Mouse (Mus musculus) cerebral cortex, adult 2 months (tissue): Measurements from ENCODE around the gene C1ql4.

Source experiments
- WGBS: fragments of 180-500 bp; shearing (Covaris S2); methylation state at CpG from one replicate; pipeline ENCODE4 v1.1.7; 2018; 5-methylcytosine and 5-hydroxymethylcytosine counted together

Gene C1ql4

DNA sequence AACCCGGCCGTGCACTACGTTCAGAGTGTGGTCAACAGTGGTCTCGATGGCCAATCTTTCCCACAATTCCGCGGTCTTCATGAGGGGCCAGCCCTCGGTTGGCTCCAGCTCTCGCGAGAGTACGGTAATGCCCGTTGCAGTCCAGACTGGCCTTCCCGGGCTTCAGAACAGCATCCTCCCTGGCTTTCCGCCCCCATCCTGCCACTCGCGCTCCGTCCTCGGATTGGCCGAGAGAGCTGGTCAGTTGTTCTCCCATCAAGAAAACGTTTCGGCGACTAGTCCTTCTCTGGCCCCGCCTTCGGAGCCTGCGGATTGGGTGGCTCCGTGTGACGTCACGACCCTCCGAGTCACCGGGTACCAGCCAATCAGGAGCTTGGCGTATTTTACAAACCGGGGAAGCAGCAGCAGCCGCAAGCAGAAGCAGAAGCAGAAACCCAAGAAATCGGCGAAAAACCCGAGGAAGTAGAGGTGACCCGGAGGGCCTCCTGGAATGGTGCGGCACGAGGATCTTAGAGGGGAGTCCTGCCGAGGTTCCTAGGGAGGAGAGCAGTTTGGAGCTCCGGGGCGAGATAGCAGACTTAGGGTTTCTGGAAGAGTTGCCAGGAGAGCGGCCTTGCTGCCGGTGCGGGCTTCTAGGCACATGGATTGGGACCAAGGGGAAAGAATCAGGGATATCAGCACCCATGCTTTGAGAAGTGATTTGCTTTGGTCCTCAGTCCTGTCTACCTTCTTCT is 12.8 kb downstream of the C1ql4 start:
- under 1% methylated on average over 44 of the region's 44 CpGs for WGBS

DNA sequence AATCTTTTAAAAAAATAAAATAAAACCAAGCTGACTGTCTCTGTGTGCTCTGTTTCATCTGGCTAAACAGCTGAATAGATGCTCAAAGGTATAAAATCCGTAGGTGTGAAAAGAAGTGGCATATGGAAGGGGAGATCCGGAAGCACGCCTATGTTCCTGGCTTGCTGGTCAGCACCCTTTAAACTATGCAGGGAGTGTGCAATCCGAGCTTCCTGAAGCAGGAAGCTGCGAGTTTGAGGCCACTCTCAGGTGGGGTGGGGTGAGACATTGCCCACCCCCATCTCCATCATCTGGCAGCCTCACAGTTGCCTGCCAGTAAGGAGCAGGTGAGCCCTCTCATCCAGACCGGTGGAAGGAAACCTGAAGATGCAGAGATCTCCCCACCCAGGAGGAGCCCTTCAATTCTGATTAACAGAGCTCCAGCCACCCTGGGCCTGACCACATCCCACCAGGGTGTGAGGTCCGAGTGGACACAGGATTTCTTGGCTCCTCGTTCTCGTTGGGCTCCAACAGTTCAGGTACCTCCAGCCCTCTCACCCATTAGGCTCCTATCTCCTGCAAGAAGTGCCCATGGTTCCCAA is 13.5 kb downstream of the C1ql4 start, which contains the start of gene Troap:
Gene Troap, plus strand, starts transcription at position 557 of the 581 bp plus-strand sequence.
- WGBS: 12% methylated on average over 9 of the region's 9 CpGs

DNA sequence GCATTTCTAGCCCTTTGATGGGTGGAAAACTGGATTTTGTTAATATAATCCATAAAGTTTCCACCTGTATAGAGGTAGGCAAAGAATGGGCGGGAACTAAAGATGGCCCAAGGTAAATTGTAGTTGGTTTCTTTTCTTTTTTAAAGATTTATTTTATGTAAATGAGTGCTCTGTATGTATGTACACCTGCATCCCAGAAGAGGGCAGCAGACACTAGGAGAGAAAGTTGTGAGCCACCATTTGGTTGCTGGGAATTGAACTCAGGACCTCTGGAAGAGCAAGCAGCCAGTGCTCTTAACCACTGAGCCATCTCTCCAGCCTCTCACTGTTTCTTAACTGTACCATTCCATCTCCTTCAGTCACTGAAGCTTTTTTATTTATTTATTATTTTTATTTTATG is 15.6 kb downstream of the C1ql4 start:
- WGBS: 85% methylated on average over 1 of the region's 1 CpGs

DNA sequence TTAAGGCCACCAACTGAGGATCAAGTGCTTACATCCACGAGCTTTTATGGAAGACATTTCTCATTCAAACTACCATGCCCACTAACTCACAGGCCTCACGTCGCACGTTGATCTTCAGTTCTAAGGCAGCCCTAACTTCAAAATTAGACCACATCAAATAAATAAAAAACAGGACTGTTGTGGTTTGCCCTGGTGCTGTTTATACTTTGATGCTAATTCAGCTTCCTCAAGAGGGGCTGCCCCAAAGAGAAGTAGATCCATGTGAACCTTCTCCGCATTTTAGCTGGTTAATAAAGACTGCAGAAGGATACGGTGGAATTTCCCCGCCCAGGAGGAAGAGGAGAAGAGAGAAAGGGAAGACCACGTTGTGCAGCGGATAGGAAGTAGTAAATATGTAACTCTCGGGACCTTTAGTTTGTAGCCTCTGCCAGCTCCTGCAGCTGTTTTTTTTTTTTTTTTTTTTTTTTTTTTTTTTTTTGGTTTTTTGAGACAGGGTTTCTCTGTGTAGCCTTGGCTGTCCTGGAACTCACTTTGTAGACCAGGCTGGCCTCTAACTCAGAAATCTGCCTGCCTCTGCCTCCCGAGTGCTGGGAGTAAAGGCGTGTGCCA is 22.0 kb downstream of the C1ql4 start:
- WGBS: 79% methylated on average over 12 of the region's 12 CpGs

DNA sequence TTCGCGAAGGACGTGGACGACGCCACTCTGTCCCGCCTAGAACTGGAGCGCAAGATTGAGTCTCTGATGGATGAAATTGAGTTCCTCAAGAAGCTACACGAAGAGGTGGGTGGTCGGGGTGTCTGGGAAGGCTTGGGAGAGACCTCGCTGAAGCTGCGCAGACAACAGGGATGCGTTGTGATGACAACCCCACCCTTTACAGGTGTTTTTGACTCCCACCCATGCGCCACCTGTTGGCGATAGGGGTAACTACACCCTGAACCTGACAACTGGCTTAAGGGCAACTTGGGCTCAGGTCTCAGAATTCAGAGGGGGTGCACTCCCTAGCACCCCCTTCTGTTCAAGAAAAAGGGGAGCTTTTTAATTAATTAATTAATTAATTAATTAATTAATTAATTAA is 31.3 kb downstream of the C1ql4 start:
- WGBS: 6% methylated on average over 14 of the region's 14 CpGs

DNA sequence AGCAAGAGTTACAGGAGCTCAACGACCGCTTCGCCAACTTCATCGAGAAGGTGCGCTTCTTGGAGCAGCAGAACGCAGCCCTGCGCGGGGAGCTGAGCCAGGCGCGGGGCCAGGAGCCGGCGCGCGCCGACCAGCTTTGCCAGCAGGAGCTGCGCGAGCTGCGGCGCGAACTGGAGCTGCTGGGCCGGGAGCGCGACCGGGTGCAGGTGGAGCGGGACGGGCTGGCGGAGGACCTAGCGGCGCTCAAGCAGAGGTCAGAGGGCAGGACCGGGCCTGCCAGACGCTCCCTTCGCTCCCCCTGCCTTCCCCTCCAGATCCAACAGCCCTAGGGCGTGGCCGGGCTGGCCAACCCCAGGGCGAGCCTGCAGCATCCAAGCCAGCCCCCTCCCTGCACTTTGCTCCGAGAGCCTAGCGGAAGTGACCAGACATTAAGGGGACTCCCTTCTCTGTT is 32.1 kb downstream of the C1ql4 start:
- 2% methylated on average over 37 of the region's 37 CpGs for WGBS

DNA sequence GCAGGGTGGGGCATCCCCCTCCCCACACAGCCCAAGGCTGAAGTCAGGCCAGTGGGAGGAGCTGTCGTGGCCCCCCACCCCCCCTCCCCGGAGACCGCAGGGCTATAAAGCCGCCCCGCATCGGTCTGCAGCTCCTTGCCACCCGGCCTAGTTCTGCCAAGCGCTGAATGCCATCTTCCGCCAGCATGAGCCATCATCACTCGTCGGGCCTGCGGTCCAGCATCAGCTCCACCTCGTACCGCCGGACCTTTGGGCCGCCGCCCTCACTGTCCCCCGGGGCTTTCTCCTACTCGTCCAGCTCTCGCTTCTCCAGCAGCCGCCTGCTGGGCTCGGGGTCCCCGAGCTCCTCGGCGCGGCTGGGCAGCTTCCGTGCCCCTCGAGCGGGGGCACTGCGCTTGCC is 32.6 kb downstream of the C1ql4 start, which contains the start of gene Prph:
Gene Prph, plus strand, starts transcription at position 135 of the 400 bp plus-strand sequence.
- 5% methylated on average over 30 of the region's 30 CpGs for WGBS

DNA sequence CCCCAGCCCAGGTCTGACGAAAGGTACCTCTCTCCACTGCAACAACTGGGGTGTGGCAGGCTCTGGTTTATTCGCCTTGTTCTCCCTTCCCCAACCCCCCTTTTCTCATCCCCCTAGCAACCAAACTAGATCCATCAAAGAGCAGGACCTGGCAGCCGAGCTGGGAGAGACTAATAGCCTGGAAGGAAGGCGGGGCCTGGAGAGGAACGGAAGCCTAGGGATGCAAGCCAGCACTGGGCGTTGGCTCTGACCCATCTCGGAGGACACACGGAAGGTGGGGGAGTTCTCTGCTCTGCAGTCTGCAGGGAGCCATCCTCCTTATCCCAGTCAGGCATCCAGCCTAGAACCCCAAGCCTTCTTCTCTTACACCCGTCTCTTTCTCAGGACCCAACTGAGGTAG is 34.2 kb downstream of the C1ql4 start:
- 48% methylated on average over 9 of the region's 9 CpGs for WGBS

DNA sequence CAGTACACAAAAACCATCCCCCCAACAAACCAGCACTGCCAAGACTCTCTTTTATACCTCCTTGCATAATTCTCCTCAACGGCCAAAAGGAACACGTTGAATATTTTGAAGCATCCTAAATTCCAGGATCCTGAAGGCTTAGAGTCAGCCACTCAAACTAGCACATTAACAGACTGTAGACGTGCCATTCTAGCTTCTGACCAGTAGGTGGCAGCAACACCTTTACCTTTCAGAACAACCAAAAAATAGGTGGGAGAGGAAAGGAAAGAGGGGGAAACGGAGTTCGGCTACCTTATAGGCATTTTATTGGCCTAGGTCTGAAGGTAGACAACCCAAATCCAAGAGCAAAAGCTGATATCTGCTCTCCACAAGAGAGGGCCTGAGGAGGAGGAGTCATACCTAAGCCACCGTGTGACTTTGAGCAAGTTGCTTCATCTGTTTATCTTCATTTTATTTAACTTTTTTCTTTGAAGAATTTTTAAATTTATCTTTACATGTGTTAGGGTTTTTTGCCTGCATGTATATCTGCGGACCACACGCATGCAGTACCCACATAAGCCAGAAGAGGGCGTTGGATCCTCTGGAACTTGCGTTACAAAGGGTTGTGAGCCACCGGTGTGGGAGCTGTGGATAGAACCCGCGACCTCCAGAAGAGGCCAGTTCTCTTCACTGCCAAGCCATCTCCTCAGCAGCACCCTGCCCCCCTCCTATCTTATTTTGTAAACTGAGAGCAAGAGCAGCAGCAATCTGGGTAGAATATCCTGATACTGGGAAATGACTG is 38.0 kb downstream of the C1ql4 start:
- 32% methylated on average over 13 of the region's 13 CpGs for WGBS

DNA sequence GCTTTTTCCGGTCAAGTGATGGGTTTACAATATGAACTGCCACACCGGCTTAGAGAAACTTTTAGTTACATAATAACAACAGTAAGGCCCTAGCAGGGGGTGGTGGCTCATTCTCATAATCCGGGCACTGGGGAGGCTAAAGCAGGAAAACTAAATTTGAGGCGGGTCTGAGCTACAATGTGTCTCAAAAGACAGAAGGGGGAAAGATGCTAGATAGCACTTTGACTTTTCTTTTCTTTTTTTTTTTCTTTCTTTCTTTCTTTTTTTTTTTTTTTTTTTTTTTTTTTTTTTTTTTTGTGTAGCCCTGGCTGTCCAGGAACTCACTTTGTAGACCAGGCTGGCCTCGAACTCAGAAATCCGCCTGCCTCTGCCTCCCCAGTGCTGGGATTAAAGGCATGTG is 41.9 kb downstream of the C1ql4 start:
- 83% methylated on average over 6 of the region's 6 CpGs for WGBS

DNA sequence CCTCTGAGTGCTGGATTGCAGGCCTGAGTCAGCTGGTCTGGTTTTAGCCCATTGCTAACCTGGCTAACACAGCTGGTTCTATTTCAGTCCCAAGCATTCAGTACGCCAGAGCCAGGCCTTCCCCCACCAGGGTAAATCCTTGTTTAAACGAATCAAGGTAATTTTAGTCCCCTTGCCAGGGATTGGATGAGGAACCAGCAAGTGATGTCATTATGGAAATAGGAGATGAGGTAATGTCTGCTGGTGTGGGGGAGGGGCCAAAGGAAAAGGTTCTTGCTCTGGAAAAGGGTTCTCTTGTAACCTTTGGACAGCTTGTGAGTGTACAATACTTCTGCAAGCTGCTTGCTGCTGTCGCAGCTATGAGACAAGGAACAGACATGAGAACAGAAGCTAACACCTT is 42.8 kb downstream of the C1ql4 start:
- WGBS: 52% methylated on average over 3 of the region's 3 CpGs

DNA sequence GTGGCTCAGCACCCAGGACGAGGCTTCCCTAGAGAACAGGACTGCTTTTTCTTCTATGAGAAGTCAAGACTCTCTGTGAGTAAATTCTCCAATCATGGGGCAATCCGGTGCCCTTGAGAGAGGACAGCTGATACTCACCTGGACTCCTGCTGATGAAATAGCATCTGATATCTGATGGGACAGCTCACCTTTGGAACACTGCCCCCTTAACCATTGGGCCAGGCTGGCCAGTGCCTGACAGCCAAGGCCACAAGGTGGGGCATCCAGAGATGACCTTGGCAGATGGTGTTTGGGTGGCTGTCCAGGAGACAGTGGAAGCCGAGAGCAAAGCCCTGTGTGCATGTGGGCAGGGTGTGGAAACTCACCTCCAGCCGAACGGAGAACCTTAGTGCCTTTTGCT is 45.3 kb downstream of the C1ql4 start:
- WGBS: 93% methylated on average over 5 of the region's 5 CpGs

DNA sequence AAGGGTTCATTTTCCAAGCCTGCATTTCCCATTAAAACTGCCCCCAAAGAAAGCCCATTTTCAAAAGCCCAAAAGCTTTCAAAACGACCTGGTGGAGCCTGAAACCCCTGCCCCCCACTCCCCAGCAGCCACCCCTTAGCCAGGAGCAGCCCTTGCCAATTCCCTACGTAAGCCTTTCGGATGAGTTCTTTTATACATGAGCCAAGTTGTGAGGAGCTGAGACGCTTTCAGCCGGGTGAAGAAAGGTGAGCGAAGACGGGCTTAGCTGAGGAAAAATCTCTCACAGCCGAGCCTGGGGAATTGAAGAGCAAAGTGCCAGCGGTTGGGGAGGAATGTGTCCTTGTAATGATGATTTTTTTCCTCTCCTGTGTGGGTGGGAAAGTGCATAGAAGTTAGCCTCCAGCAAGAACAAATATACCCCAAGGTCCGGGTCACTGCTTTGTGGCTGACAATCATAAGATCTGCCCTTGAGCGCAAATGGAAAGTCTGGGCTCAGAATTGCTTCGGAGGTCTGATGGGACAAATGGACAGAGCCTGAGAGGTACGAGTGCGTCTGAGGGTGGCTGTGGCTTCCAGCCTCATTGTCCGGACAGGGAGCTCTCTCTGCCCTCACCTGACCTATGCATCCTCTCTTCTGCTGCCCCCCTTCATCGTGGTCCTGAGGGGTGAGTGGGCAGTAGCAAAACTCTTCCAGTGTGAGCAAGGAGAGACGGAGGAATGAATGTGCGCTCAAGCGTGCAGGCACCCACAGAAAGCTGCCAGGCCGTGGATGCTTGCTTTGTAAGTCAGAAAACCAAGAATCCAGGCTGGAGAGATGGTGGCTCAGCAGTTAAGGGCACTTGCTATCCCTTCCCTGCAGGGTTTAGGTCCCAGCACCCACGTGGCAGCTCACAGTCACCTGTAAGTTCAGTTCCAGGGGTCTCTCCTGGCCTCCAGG is 46.4 kb downstream of the C1ql4 start:
- 43% methylated on average over 21 of the region's 21 CpGs for WGBS

DNA sequence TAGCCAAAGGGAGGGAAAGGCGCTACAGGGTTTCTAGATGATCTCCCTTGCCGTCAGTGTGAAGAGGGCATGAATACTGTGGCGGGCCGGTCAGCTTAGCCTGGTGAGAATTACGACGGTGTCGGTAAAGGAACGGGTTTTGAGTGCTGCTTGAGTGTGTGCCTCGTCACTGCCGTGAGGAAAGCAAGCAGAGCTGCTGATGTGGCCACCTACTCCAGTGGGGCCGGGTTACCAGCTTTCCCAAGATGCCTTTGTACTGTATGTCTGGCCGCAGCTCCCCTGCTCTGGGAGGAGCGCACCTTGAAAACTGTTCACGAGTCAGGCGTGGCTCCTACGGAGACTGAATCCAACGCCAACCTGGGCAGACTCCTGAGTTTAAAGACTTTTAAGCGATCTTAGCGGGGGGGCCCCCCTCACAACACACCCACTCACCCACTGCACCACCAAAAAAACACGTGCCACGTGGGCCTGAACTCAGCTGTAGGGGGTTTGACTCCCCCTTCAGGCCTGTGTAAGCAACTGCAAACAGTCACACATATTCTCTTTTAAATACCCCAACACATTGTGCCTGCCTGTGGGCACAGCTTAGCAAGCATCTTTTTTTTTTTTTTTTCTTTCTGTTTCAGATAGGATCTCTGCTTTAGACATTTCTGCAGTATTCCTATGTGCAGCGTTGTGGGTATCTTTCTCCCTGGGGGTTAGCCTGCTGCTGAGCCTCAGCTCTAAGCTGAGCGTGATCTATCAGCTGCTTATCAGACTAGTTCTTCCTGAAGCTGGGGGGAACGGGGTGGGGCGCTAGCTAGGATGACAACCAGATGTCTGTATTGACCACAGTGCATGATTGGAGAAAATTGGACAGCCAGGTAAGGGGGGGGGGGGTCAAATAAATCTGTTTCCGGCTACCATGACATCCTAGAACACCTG is 47.4 kb downstream of the C1ql4 start:
- WGBS: 63% methylated on average over 26 of the region's 26 CpGs

DNA sequence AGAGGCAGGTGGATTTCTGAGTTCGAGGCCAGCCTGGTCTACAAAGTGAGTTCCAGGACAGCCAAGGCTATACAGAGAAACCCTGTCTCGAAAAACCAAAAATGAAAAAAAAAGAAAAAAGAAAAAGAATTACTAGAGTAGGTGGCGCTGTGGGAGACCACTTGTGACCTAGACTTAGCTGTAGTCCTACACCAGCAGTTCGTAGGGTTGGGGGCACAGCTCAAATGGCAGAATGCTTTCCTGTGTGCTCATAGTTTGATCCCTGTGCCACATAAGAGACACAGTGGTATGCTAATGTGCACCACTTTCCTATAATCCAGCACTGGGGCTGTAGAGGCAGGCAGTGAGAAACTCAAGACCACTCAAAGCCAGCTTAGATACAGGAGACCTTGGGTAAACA is 48.3 kb downstream of the C1ql4 start:
- 84% methylated on average over 4 of the region's 4 CpGs for WGBS

DNA sequence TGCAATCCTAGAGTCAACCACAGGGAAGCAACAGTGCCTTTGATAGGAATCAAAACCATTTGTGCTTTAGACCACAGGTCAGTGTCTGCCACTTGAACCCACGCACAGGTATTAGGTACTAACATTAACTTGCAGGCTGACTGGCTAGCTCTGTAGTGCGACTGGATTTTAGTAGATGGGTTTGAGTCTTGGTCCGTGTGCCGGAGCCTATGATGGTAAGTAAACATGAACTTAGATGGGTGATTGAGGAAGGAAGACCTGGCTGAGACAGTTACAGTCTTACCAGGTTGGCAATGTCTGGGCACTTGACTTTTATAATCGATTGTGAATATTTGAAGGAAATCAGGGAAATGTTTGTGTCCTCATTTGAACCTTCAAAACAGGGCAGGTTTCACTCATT is 48.8 kb downstream of the C1ql4 start:
- WGBS: 94% methylated on average over 5 of the region's 5 CpGs

DNA sequence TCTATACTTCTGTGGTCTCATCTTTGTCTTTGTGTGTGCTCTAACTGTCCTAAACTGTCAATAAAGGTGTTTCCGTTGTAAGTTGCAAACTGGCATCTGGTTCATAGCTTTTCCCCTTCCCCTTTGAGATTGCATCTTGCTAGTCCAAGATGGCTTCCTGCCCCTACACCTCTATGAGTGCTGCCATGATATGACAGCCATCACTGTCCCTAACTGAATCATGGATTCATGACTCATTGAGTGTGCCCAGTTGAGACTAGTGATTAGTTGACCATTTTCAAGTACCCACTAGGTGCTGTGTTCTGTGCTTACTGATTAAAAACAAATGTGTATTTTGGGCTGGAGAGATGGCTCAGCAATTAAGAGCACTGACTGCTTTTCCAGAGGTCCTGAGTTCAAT is 49.6 kb downstream of the C1ql4 start:
- 100% methylated on average over 1 of the region's 1 CpGs for WGBS

DNA sequence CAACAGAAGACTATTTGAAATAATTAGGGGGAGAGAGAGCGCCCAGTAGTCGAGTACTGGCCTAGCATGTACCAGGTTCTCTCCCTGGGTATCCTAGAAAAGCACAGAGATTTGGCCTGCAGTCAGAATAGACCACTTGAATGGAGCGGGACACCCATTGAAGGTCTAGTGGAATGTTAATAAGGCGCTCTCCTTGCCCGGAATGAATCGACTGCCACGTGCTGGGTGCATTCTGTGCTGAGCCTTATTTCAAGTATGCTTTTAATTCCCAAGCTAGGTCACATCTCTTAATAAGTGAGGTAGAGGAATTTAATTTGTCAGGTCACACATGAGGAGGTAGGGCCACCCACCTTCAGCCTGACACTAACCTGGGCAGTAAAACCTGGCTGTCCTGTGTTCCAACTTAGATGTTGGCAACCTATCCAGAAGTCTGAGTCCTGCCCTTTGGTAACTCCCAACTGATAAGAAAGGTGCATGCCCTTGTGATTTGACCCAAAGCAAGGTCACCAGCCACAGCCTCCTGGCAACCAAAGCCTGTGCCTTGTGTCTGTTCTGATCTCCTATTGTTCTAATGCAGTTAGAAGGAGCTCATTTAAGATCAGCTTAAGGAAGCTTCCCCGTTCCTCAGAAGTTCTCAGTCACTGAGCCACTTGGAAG is 51.2 kb downstream of the C1ql4 start:
- WGBS: 72% methylated on average over 8 of the region's 8 CpGs

DNA sequence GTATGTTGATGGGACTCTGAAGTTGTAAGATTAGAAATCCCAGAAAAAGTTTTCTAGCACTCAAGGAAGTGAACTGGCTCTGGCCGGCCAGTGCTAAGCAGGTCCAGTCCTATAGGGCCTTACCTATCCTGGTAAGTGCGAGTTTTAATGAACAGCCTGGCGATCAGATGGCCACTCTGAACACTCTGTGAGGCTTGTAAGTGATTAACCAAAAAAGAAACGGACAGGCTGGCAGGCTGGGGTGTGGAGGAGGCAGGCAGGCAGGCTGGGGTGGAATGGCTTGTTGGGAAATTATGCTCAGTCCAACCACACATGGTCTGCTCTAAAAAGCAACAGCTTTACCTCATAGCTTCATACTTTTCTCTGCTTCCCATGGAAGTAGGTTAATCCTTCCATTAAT is 52.2 kb downstream of the C1ql4 start:
- 60% methylated on average over 4 of the region's 4 CpGs for WGBS
